Mouse (Mus musculus) A20 (cell line): ENCODE data around the gene Gpr34.

ENCODE experiments used
- DNase-seq: peaks from one replicate; pipeline ENCODE4 v3.0.0-alpha.2; 2011; ENCODE audit warnings: low read depth, low spot score

The Gpr34 gene

DNA sequence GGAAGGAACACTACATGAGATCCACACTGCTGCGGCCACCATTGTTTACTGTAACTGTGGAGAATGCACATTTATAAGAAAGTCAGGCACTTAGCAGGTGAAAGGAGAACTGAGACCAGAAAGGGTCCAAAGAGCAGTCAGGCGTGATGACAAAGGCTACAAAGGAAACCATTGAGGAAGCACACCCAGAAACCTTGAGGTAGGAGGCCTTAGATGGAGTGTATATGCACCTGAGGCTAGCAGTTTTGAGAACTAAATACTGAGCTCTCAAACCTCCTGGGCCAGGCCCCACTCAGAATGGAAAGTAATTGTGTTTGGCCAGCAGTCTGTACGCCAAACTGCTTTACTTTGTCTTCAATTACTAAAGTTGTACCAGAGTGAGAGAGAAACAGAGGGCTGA, 38.5 kb downstream of the Gpr34 start:
- peak; percentile 80 for DNase-seq

DNA sequence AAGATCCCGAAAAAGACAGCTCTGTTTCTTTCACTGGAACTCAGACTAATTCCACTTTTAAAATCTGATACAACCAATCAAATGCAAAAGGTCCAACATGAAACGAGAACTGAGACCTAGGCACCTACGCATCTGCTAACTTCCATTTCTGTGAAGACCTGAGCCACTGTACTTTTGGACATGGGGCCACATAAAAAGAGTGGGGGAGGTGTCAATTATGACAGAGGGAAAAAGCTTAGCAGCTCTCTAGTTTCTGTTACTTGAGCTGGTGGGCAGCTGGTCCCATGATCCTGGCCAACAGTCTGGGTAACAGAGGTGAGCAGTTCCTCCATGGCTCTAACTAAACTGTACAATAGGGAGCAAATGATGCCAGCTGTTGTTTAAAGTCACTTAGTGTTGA, 41.1 kb downstream of the Gpr34 start:
- DNase-seq: peak; percentile 29

DNA sequence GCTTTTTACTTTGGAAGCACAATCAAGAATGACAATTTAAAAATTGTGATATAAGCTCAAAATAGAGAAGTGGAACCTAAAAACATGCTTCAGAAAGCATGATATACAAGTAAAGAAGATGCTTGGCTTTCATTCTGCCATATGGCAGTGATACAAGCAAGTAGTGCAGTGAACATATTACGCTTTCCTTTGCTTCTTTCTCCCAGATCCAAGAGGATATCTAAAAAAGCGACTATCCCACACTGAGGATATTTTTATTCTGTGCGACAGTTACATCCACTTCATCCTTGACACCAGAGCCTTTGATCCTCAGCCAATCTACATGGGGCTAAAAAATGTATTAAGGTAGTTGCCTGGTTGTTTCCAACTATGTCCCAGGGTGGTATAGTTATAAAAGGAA, 49.9 kb downstream of the Gpr34 start:
- DNase-seq: no peak

DNA sequence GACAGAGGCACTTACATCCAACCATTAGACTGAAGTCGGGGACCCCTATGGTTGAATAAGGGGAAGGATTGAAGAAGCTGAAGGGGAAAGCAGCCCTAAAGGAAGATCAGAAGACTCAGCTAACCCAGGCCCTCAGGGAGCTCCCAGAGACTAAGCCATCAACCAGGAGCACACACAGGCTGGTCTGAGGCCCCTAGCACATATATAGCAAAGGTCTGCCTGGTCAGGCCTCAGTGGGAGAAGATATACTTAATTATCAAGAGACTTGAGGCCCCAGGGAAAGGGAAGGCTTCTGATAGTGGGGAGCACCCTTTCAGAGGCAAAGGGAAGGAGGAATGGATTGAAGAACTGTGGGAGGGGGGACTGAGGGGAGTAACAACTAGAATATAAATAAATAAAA, 54.7 kb downstream of the Gpr34 start:
- no peak for DNase-seq

DNA sequence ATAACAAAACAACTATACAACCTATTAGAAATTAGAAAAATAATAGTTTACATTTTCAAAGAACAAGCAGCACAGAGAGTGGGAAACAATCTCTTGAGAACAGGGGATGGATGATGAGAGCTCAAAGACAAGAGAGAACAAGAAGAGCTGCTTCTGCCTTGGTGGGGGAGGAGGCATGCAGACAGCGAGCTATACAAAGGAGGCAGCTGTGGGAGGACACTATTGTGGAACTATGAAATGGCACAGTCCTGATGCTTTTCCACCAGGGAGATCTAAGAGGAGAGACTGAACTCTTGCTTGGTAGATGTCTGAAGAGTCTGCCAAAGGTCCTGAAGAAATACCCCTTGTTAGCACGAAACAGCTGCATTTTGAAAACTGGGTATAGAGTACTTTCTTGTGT, 56.5 kb downstream of the Gpr34 start:
- DNase-seq: no peak
